Mouse (Mus musculus) small intestine, adult 2 months (tissue): ENCODE results near the gene Mob3b.

Experiments
- CTCF ChIP-seq: fragments of 200-500 bp; IDR thresholded peaks from 2 replicates; pipeline ENCODE4 v1.5.1; 2012; ENCODE audit warnings: low read depth, mild to moderate bottlenecking, control low read depth, inconsistent platforms, low read length, moderate library complexity, mixed read lengths; ENCODE audit not compliant: insufficient replicate concordance, insufficient read length; ENCODE audit errors: extremely low read depth
- POLR2A ChIP-seq: fragments of 200-500 bp; IDR thresholded peaks from 2 replicates; pipeline ENCODE4 v1.6.1; 2012; ENCODE audit warnings: low read depth, mild to moderate bottlenecking, control low read depth, inconsistent platforms, low read length, moderate library complexity

- TF ChIP-seq CTCF (no peak), POLR2A (no peak)
These were observed 44.4 kb upstream of the Mob3b start for GRCm38 (mm10) chr4:35201700-35202099.
